In the genomic region with DNA sequence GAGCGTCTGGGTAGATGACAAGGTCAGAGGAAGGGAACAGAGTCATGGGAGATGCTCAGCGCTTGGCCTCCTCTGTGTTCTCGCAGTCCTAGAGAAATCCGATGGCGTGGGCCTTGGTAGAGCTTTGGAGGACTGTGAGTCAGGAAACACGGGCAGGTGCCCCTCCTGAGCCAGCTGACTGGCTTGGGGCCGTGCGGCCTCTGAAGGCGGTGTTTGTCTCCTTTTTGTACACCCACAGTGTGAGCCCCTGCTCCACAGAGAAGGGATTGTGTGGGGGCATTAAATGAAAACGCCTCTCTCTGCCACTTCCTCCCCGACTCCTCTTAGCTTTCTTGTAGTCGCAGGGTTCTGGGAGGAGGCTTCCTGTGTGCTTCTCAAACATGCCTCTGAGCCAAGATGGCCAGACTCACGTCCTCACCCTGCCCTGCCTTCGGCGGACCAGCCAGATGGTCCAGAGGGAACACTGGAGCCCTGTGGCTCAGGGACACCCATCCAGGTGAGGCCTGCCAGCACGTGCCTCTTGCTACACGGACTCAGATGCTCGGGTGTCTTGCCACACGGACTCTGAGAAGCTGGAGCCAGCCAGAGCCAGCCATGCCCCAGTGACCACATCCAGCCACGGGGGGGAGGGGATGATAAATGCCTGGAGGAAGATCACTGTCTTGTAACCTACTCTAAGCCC, we compare ENCODE assay signal across 25 mouse cellular contexts. TPM values are rescaled to one million over a fixed set of nuclear protein-coding genes. Genes with fewer than 3 reads are reported as not detected.
DNase-seq lines count a peak whose midpoint lies in the region; ATAC-seq lines count a peak whose summit lies in the region.
"Had no signal": no experiment of that assay in that cellular context is flagged by ENCODE, and none has a peak within 500 bp of the region (broad histone marks: within the 10 kb centered on the region; RNA-seq: fewer than 3 reads in every experiment).

No protein-coding gene starts in this region.

- no peak for DNase-seq in kidney, adult 11 months
- peak; percentile 19 for DNase-seq in 3134 (ENCODE audit: extremely low read depth, insufficient read length, low spot score)
- DNase-seq in T-cell, adult 2 months (ENCODE audit: low spot score) = peak; percentile 3
- DNase-seq in layer of hippocampus, adult 9-11 months = no peak
- DNase-seq: adrenal gland, postnatal 25 days; cerebellum, adult 9-11 months; gastrocnemius, adult 2 months; kidney, postnatal 14 days; liver, embryonic 13.5 days; lung, embryonic 14.5 days; midbrain, embryonic 14.5 days; retina, postnatal 1 day; right cerebral cortex, postnatal 4 days; thymus, postnatal 14 days had no signal

- no peak overlapping the region for H3K27ac ChIP-seq in forebrain, embryonic 16.5 days (ENCODE audit: low read length)
- no peak overlapping the region for H3K27ac ChIP-seq in forebrain, embryonic 13.5 days
- H3K27ac ChIP-seq in kidney, embryonic 15.5 days = 0 out of 2 replicates have a peak overlapping the region, but pooled peaks have one; percentile 18
- H3K27ac ChIP-seq: embryonic facial prominence, embryonic 10.5 days; gastrocnemius, adult 2 months; heart, embryonic 10.5 days; intestine, embryonic 15.5 days; layer of hippocampus, adult 2 months; liver, embryonic 13.5 days; neural tube, embryonic 13.5 days had no signal

- no peak overlapping the region for H3K9ac ChIP-seq in forebrain, embryonic 16.5 days (replicated peaks; ENCODE audit: low read depth, low read length)
- H3K9ac ChIP-seq in forebrain, embryonic 13.5 days = no peak overlapping the region
- no peak overlapping the region for H3K9ac ChIP-seq in kidney, embryonic 15.5 days
- H3K9ac ChIP-seq: intestine, embryonic 15.5 days; liver, embryonic 13.5 days; lung, embryonic 14.5 days; neural tube, embryonic 13.5 days had no signal

- no peaks in the 10 kb centered on the region for H3K9me3 ChIP-seq in forebrain, embryonic 16.5 days (ENCODE audit: control insufficient read depth, low read length)
- H3K9me3 ChIP-seq in forebrain, embryonic 13.5 days (replicated peaks) = no peaks in the 10 kb centered on the region
- H3K9me3 ChIP-seq in kidney, embryonic 15.5 days (replicated peaks) = no peaks in the 10 kb centered on the region
- H3K9me3 ChIP-seq: embryonic facial prominence, embryonic 10.5 days; heart, embryonic 10.5 days; intestine, embryonic 15.5 days; liver, embryonic 13.5 days; neural tube, embryonic 13.5 days had no signal

- H3K36me3 ChIP-seq in forebrain, embryonic 16.5 days (ENCODE audit: control insufficient read depth, insufficient read depth) = peaks cover 25% of the 10 kb centered on the region
- peaks cover 75% of the 10 kb centered on the region for H3K36me3 ChIP-seq in forebrain, embryonic 13.5 days (ENCODE audit: poor library complexity, severe bottlenecking)
- peaks cover 11% of the 10 kb centered on the region; the same call in 1 of the 2 replicates for H3K36me3 ChIP-seq in kidney, embryonic 15.5 days
- H3K36me3 ChIP-seq: heart, embryonic 10.5 days; intestine, embryonic 15.5 days; liver, embryonic 13.5 days had no signal

- H3K4me1 ChIP-seq in forebrain, embryonic 16.5 days (replicated peaks; ENCODE audit: control insufficient read depth, insufficient read depth, low read length) = no peaks in the 10 kb centered on the region
- peaks cover 28% of the 10 kb centered on the region for H3K4me1 ChIP-seq in forebrain, embryonic 13.5 days
- H3K4me1 ChIP-seq in kidney, embryonic 15.5 days = peaks cover 14% of the 10 kb centered on the region
- H3K4me1 ChIP-seq: heart, embryonic 10.5 days; liver, embryonic 13.5 days had no signal

- 87% methylated on average over 20 of the region's 20 CpGs for WGBS in forebrain, embryonic 16.5 days
- whole genome bisulfite sequencing in forebrain, embryonic 13.5 days = 87% methylated on average over 20 of the region's 20 CpGs
- WGBS in kidney, embryonic 15.5 days = 68% methylated on average over 20 of the region's 20 CpGs

- ATAC-seq in forebrain, embryonic 16.5 days = peak; percentile 49
- ATAC-seq in forebrain, embryonic 13.5 days = no peak
- peak; percentile 61; the same call in 1 of the 2 replicates for ATAC-seq in kidney, embryonic 15.5 days (replicated peaks; ENCODE audit: low FRiP score)
- ATAC-seq in frontal cortex, adult (ENCODE audit: low TSS enrichment) = no peak
- ATAC-seq: intestine, embryonic 15.5 days had no signal

- H3K4me3 ChIP-seq in forebrain, embryonic 16.5 days (replicated peaks; ENCODE audit: low read length) = no peak overlapping the region
- no peak overlapping the region for H3K4me3 ChIP-seq in forebrain, embryonic 13.5 days
- no peak overlapping the region for H3K4me3 ChIP-seq in kidney, embryonic 15.5 days (replicated peaks)
- H3K4me3 ChIP-seq: embryonic facial prominence, embryonic 10.5 days; gastrocnemius, adult 2 months; heart, embryonic 10.5 days; intestine, embryonic 15.5 days; layer of hippocampus, adult 2 months; liver, embryonic 13.5 days; neural tube, embryonic 13.5 days had no signal

- no peak overlapping the region for H3K4me2 ChIP-seq in forebrain, embryonic 16.5 days (ENCODE audit: low read length)
- H3K4me2 ChIP-seq in forebrain, embryonic 13.5 days = no peak overlapping the region
- no peak overlapping the region for H3K4me2 ChIP-seq in kidney, embryonic 15.5 days
- H3K4me2 ChIP-seq: intestine, embryonic 15.5 days; liver, embryonic 13.5 days; lung, embryonic 14.5 days; neural tube, embryonic 13.5 days had no signal

- no peaks in the 10 kb centered on the region for H3K27me3 ChIP-seq in forebrain, embryonic 16.5 days (replicated peaks; ENCODE audit: control insufficient read depth, insufficient read depth, low read length)
- no peaks in the 10 kb centered on the region for H3K27me3 ChIP-seq in forebrain, embryonic 13.5 days
- no peaks in the 10 kb centered on the region for H3K27me3 ChIP-seq in kidney, embryonic 15.5 days
- H3K27me3 ChIP-seq: intestine, embryonic 15.5 days; liver, embryonic 13.5 days; neural tube, embryonic 13.5 days had no signal

RNA-seq across cellular contexts. Expression of a gene that starts 22.2 kb away (rescaled TPM):
- 0.26 and 0.39 TPM in 2 replicates for polyA plus RNA-seq in forebrain, embryonic 16.5 days (2015; fragmentation: Nextera tagmentation; extraction: Ambion mirVana)
- polyA plus RNA-seq in forebrain, embryonic 13.5 days (2015; fragmentation: Nextera tagmentation; extraction: Ambion mirVana) = 0.33 TPM in 1 of 2 replicates, not detected in the other
- polyA plus RNA-seq in kidney, embryonic 15.5 days (2015; fragmentation: Nextera tagmentation; extraction: Ambion mirVana) = 1.3 and 2.9 TPM in 2 replicates
- polyA plus RNA-seq: embryonic facial prominence, embryonic 10.5 days; heart, embryonic 10.5 days; heart, postnatal 0 days; stomach, embryonic 14.5 days had no signal

RNA-seq across cellular contexts. Expression of a gene that starts 55.8 kb away (rescaled TPM):
- polyA plus RNA-seq in forebrain, embryonic 16.5 days (2015; fragmentation: Nextera tagmentation; extraction: Ambion mirVana) = 33.8 and 39.6 TPM in 2 replicates
- polyA plus RNA-seq in forebrain, embryonic 13.5 days (2015; fragmentation: Nextera tagmentation; extraction: Ambion mirVana) = 23.1 and 27.6 TPM in 2 replicates
- polyA plus RNA-seq in kidney, embryonic 15.5 days (2015; fragmentation: Nextera tagmentation; extraction: Ambion mirVana) = 2.5 and 3.3 TPM in 2 replicates

Comparison
In these comparisons a context has a peak if more than half of its experiments do, and no peak if none do; other contexts are left out.
1. ATAC-seq: peak in forebrain, embryonic 16.5 days (single experiment) and kidney, embryonic 15.5 days (single experiment); none in forebrain, embryonic 13.5 days (single experiment) and frontal cortex, adult (single experiment).
2. DNase-seq: peak in 3134 (single experiment) and T-cell, adult 2 months (single experiment); none in kidney, adult 11 months (single experiment) and layer of hippocampus, adult 9-11 months (single experiment).